Mouse (Mus musculus): ENCODE data around the gene Cntnap5a.

Gene Cntnap5a

GRCm38 (mm10) chr1:115684518-115685368 is at the start of gene Cntnap5a:
Cntnap5a (plus strand) TSS chr1:115684756.
- no peak for DNase-seq (ENCODE audit: low spot score)

GRCm38 (mm10) chr1:115646921-115647320 is 37.6 kb upstream of the Cntnap5a start:
- no peak for DNase-seq (ENCODE audit: low spot score)

DNA sequence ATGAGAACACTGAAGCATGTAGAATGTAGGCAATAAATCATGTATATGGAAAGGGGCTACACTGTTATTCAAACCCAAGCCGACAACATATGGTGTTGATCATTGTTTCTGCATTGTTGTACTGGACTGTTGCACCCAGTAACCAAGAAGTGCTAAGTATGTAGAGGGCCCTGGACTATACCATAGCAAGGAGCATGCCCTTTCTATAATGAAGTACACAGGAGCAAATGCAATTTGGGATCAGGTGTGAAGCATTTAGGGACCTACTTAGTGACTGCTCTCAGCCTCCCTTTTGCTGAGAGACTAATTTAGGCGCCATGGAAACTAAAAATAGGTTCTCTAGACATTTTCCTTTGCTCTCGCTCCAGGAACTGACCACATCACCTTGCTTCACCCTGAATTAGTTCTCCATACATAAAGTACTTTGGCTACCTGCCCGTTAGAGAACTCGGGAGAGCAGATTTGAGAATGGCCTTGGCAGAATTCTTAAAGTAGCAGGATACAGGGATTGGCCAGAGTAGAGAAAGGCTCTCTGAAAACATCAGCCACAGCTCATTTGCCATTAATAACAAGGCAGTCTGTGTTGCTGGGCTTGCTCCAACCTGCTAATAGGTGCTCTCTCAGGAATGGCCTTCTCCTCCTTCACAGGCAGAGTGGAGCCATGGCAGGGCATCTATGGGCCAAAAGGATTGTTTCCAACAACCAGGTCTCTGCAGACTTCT is 26.1 kb upstream of the Cntnap5a start:
- no peak for DNase-seq (ENCODE audit: low spot score)

GRCm38 (mm10) chr1:115686494-115686893 is 1.9 kb downstream of the Cntnap5a start:
- DNase-seq (ENCODE audit: low spot score) = no peak

GRCm38 (mm10) chr1:115699798-115700197 is 15.2 kb downstream of the Cntnap5a start:
- no peak for DNase-seq (ENCODE audit: low spot score)

DNA sequence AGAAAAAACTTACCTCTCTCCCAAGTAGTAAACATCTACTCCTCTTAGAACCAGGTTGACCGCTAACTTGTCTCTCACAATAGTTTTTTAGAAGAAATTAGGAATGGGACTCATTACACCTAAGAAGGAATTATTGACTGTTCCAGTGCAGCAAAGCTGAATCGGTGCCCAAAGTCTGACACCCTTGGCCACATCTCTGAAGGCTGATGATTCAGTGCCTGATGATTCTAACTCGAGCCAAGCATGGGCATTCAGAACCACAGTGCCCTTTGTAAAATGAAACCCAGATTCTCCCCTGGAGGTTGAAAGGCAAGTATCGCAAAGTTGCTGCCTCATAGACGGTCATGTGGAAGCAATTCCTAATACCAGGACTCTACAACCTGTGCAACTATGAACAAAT is 58.0 kb downstream of the Cntnap5a start:
- no peak for DNase-seq (ENCODE audit: low spot score)

GRCm38 (mm10) chr1:115745569-115745968 is 61.0 kb downstream of the Cntnap5a start:
- DNase-seq (ENCODE audit: low spot score) = no peak

DNA sequence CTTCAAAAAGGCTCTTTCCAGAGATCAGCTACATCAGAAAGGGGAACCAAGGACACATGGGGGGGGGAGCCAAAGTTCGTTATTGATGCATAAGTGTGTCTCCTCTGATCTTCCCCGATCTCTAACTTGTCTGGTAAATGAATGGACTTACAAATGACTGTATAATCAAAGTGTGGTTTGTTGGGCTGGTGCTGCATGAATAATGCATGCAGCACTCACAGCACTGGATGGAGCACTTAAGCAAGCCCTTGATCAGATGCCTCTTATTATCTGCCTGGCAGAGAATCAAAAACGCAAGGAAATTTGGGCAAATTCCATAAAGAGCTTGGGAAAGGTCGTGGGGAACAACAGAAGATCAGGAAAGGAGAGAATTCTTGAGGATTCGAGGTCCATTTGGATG is 100.2 kb downstream of the Cntnap5a start:
- no peak for DNase-seq (ENCODE audit: low spot score)

GRCm38 (mm10) chr1:115842591-115842990 is 158.0 kb downstream of the Cntnap5a start:
- DNase-seq (ENCODE audit: low spot score) = no peak

GRCm38 (mm10) chr1:115847605-115848004 is 163.0 kb downstream of the Cntnap5a start:
- DNase-seq (ENCODE audit: low spot score) = no peak

DNA sequence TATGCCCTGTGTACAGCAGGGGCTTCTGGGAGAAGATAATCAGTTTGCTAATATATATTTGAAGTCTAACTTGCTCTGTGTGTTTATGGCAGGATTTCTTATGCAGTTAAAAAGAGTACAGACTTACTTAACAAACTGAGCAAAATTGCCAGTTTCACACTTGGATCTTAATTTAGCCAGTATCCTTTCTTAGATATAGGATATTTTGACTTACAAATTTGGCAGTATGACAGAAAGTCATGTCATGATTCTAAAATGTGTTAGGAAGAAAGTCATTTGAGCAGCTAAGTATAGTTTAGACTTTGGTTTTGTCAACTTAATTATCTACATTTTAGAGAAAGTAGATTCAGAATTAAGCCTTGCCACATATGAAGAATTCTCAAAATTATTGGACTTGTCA is 167.7 kb downstream of the Cntnap5a start:
- DNase-seq (ENCODE audit: low spot score) = no peak

DNA sequence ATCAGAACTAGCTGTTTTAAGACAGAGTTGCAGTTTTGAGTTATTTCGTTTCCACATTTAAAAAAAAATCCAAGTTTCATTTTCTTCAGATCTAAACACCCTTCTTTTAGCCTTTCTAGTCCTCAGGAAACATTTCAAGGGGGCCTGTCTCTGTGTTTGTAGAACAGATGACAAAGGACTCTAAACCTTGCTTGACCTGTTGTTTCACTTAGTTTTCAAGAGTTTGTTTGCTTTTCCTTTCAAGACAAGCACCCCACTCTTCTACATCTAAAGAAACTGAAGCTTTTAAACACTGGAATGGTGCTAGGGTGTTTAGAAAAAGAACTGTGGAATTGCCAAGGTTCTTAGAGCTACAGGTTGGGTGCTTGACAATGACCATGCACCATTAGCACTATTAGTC is 233.8 kb downstream of the Cntnap5a start:
- DNase-seq (ENCODE audit: low spot score) = no peak

- DNase-seq (ENCODE audit: low spot score) = no peak
Observed at GRCm38 (mm10) chr1:115925953-115926665, 241.6 kb downstream of the Cntnap5a start.

GRCm38 (mm10) chr1:115932045-115932444 is 247.5 kb downstream of the Cntnap5a start:
- no peak for DNase-seq (ENCODE audit: low spot score)

DNA sequence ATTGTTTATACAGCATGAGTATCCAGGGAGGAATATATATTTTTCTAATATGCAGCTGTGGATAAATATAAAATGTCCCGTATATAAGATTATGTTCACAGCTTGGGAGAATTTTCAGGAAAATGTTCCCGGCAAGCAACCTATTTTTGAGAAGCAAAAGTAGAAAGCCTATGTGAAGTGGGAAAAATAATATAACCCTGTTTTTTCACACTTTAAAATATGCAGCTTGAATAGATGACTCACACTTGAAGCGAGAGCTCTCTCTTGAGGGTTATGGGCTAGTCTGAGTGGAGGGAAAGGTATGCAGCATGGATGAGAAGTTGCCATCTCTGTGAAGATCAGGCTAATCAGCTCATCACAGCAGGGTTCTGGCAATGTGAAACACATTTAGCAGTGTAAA is 261.3 kb downstream of the Cntnap5a start:
- no peak for DNase-seq (ENCODE audit: low spot score)

DNA sequence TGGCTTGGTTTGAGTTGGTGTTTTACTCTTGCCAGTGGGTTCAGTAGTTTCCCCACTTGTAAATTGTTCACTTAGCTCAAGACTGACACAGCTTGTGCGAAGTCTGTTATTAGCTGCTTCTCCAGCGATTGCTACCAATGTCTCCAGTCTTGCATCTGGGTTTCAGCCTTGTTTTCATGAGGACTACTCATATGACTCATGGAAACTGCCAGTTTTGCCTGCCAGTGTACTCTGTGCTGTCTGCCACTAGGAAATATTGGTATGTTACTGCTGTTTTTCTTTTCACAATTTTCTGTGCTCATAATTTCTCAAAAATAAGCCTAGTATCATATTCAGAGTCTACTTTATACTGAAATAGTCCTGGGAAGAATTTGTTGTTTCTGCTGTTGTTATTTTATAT is 272.0 kb downstream of the Cntnap5a start:
- DNase-seq (ENCODE audit: low spot score) = no peak

DNA sequence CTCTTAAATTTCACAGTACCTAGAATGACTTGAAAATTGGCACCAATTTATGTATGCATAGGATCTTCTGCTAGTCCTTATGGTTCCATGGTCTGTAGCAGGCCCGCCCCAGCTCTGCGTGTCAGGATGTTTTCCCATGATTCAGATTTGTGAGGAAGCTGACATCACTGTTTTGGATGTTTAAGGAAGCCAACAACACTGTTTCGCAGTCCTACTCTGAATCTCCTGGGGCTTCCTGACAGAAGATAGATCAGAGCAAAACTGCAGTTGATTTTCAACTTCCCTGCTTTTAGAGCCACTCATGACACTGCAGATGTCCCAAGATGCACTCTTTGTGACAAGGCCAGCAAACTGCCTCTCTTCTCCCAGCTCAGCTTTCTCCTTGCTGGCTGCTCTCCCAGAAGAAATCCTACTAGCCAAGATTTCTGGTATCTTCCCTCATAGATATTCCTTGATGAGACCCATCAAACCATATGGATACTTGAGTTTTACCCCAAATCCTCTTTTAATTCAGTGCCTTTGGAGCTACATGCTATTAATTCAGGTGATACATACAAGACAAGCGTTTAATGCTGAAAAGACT is 280.5 kb downstream of the Cntnap5a start:
- no peak for DNase-seq (ENCODE audit: low spot score)

DNA sequence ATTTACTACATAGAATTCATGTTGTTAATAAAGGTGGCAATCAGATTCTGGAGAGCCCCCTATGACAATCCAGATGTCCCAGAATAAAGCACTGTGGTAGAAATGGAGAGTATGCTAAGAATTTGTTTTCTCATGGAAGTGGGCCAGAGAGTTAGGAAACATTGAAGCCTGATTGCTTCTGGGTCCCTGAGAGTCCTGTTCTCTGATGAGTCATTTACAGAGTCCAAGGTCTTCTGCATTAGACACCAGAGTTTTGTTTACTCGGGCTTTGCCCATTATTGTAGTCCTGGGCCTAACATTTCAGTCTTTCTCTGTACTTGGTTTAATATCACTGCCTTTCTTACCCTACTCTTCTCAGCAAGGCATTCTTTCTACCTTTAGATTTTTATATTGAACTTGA is 305.6 kb downstream of the Cntnap5a start:
- DNase-seq (ENCODE audit: low spot score) = no peak

DNA sequence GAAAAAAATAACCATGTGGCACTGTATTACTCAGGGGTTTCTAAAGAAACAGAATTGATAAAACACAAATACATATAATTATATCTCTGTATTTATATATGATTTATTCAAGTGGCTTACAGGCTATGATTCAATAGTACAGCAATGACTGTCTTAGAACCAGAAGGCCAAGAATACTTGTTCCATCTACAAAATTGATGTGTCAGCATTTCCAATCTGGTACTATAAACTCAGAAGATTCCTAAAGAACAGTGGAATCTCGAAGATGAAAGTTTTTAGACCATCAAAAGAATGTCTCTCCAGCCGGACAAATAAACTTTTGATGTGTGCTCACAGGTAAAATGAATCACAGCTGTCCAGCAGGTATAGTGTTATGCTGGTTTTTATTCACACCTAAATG is 331.2 kb downstream of the Cntnap5a start:
- no peak for DNase-seq (ENCODE audit: low spot score)

DNA sequence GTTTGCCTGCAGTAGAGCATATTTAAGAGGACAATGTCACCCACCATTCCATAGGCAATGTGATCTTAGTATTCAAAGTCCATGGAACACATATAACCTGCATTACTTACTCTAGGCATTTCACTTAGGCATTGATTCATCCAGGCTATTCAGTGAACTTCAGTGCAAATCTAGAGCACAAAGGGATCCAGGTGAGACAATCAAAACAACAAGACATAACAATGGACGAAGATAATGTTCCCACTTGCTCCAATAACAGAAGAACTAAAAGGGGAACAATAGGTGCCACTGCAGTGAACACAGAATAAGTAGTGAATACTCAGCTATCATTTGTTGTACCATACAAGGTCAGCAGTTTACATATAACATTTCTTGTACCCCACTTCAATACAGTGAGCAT is 345.1 kb downstream of the Cntnap5a start:
- DNase-seq (ENCODE audit: low spot score) = no peak

DNA sequence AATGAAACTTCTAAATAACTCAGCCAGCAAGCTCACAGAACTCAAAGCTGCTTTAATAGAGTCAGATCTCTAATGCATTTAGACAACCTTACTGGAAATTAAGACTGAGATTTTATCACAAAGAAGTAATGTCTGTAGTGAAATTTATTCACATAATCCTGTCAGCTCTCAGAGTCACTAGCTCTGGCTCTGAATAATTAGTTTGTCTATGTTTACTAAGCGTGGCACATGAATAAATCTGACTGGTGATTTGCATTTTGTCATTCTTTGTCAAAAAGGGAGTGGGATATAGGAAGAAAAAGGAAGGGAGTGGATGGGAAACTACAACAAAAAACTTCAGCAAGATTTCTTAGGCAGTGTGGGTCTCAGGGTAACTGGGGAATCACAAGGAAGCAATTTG is 351.3 kb downstream of the Cntnap5a start:
- DNase-seq (ENCODE audit: low spot score) = no peak

DNA sequence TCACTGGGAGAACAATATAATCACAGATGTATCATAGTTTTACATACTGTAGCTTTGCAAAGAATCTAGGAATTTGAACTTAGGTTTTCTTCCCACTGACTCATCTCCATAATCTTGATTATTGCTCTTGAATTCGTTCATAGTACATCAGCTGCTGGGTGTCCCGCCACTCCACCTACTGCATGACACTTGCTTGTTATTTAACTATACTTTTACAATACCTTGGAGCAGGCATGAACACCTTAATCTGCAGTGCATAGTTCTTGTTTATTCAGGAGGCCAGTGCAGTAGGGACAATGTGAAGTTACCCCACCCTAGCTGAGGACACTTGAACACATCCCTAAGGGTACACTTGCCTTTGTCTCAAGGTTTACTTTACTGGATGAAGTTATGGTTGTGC is 352.3 kb downstream of the Cntnap5a start:
- no peak for DNase-seq (ENCODE audit: low spot score)

All from c-Kit-positive CD71-positive TER-119-positive erythroid progenitor cells, embryonic 14.5 days (primary cell).